Mouse (Mus musculus) MEL (cell line): Measurements from ENCODE around the gene Fndc1. TPM values are rescaled to one million over a fixed set of nuclear protein-coding genes. Genes with fewer than 3 reads are reported as not detected.

Experiments used
- DNase-seq: peaks from one replicate; pipeline ENCODE4 v3.0.0; 2011; ENCODE audit warnings: low read depth, low spot score
- H3K27ac ChIP-seq: 2 replicates; pipeline ENCODE4 v1.5.1; 2012; ENCODE audit warnings: low read depth, mild to moderate bottlenecking, control low read depth, low read length, moderate library complexity; ENCODE audit not compliant: control insufficient read depth
- H3K27me3 ChIP-seq, 2 experiments: fragments of 150-350 bp in 1 of 2; sonication (generic) in 1 of 2; 2 replicates each; pipeline ENCODE4 v1.6.1; 2012; ENCODE audit warnings: low read length in 2 of 2, mild to moderate bottlenecking in 2 of 2, improper control_type of control experiment in 1 of 2, moderate library complexity in 1 of 2; ENCODE audit not compliant: insufficient read depth in 2 of 2, control insufficient read depth in 1 of 2
- H3K36me3 ChIP-seq, 2 experiments: 2 replicates each; pipeline ENCODE4 v1.6.1; 2012 to 2014; ENCODE audit warnings: low read length in 2 of 2, improper control_type of control experiment in 1 of 2, inconsistent platforms in 1 of 2, mild to moderate bottlenecking in 1 of 2; ENCODE audit not compliant: insufficient read depth in 2 of 2, control insufficient read depth in 1 of 2
- H3K4me1 ChIP-seq, 2 experiments: fragments of 150-350 bp in 1 of 2; sonication (generic) in 1 of 2; 2 replicates each; pipeline ENCODE4 v1.6.1; 2012; ENCODE audit warnings: low read length in 2 of 2, improper control_type of control experiment in 1 of 2, mild to moderate bottlenecking in 1 of 2; ENCODE audit not compliant: insufficient read depth in 2 of 2, control insufficient read depth in 1 of 2
- H3K4me3 ChIP-seq, 2 experiments: fragments of 150-350 bp in 1 of 2; sonication (generic) in 1 of 2; 2 replicates each; pipeline ENCODE4 v1.5.1; 2012; ENCODE audit warnings: low read depth in 2 of 2, low read length in 2 of 2, mild to moderate bottlenecking in 2 of 2, moderate library complexity in 2 of 2, control low read depth in 1 of 2, improper control_type of control experiment in 1 of 2; ENCODE audit not compliant: control insufficient read depth in 1 of 2, insufficient read depth in 1 of 2
- H3K79me2 ChIP-seq: 2 replicates; pipeline ENCODE4 v1.6.1; 2012; ENCODE audit warnings: mild to moderate bottlenecking, low read length, moderate library complexity; ENCODE audit not compliant: control insufficient read depth, poor library complexity, insufficient read depth
- H3K9ac ChIP-seq: 2 replicates; pipeline ENCODE4 v1.6.1; 2012; ENCODE audit warnings: low read depth, mild to moderate bottlenecking, control low read depth, low read length, moderate library complexity; ENCODE audit not compliant: control insufficient read depth, poor library complexity, severe bottlenecking
- H3K9me3 ChIP-seq: fragments of 150-350 bp; sonication (generic); replicated peaks from 2 replicates; pipeline ENCODE4 v1.6.1; 2012; ENCODE audit warnings: mild to moderate bottlenecking, low read length, improper control_type of control experiment, moderate library complexity; ENCODE audit not compliant: insufficient read depth
- E2F4 ChIP-seq: IDR thresholded peaks from 2 replicates; pipeline ENCODE4 v1.6.1; 2011; ENCODE audit warnings: low read depth, low read length, improper control_type of control experiment, borderline replicate concordance
- ETS1 ChIP-seq: IDR thresholded peaks from 2 replicates; pipeline ENCODE4 v1.6.1; 2012; ENCODE audit warnings: low read depth, mild to moderate bottlenecking, inconsistent platforms, low read length, improper control_type of control experiment, moderate library complexity
- KAT2A ChIP-seq: conservative IDR thresholded peaks from 2 replicates; pipeline ENCODE4 v1.6.1; 2012; ENCODE audit warnings: low read depth, low read length, improper control_type of control experiment, inconsistent platforms
- MAFK ChIP-seq: IDR thresholded peaks from 2 replicates; pipeline ENCODE4 v1.6.1; 2011; ENCODE audit warnings: low read depth, mild to moderate bottlenecking, low read length, improper control_type of control experiment, borderline replicate concordance
- MEF2A ChIP-seq: IDR thresholded peaks from 2 replicates; pipeline ENCODE4 v1.6.1; 2014; ENCODE audit warnings: low read depth, mild to moderate bottlenecking, inconsistent platforms, low read length, improper control_type of control experiment; ENCODE audit not compliant: poor library complexity, insufficient replicate concordance, severe bottlenecking; ENCODE audit errors: extremely low read depth
- MYC ChIP-seq: IDR thresholded peaks from 2 replicates; pipeline ENCODE4 v1.6.1; 2011; ENCODE audit warnings: low read depth, mild to moderate bottlenecking, low read length, improper control_type of control experiment, moderate library complexity
- NELFE ChIP-seq: IDR thresholded peaks from 2 replicates; pipeline ENCODE4 v1.6.1; 2011; ENCODE audit warnings: low read depth, low read length, improper control_type of control experiment
- NRF1 ChIP-seq: IDR thresholded peaks from 2 replicates; pipeline ENCODE4 v1.6.1; 2014; ENCODE audit warnings: low read depth, mild to moderate bottlenecking, inconsistent platforms, low read length, improper control_type of control experiment, moderate library complexity; ENCODE audit not compliant: poor library complexity, insufficient read depth, severe bottlenecking
- POLR2A ChIP-seq, 2 experiments: IDR thresholded peaks; 2 replicates each; pipeline ENCODE4 v1.6.1; 2011 to 2012; ENCODE audit warnings: low read length in 2 of 2, mild to moderate bottlenecking in 2 of 2, control low read depth in 1 of 2, improper control_type of control experiment in 1 of 2, low read depth in 1 of 2, moderate library complexity in 1 of 2; ENCODE audit not compliant: control insufficient read depth in 1 of 2, insufficient read depth in 1 of 2, poor library complexity in 1 of 2
- SMC3 ChIP-seq: IDR thresholded peaks from 2 replicates; pipeline ENCODE4 v1.6.1; 2011; ENCODE audit warnings: low read depth, low read length, improper control_type of control experiment
- TAL1 ChIP-seq: IDR thresholded peaks from 2 replicates; pipeline ENCODE4 v1.6.1; 2012; ENCODE audit warnings: mild to moderate bottlenecking, inconsistent platforms, low read length, moderate library complexity, mixed read lengths
- UBTF ChIP-seq: IDR thresholded peaks from 2 replicates; pipeline ENCODE4 v1.6.1; 2012; ENCODE audit warnings: low read depth, mild to moderate bottlenecking, inconsistent platforms, low read length, improper control_type of control experiment, moderate library complexity, borderline replicate concordance; ENCODE audit not compliant: insufficient read depth
- USF1 ChIP-seq: IDR thresholded peaks from 2 replicates; pipeline ENCODE4 v1.6.1; 2014; ENCODE audit warnings: low read depth, mild to moderate bottlenecking, inconsistent platforms, low read length, improper control_type of control experiment, moderate library complexity
- USF2 ChIP-seq, 2 experiments: IDR thresholded peaks; 2 replicates each; pipeline ENCODE4 v1.6.1; 2011 to 2012; ENCODE audit warnings: improper control_type of control experiment in 2 of 2, low read length in 2 of 2, borderline replicate concordance in 1 of 2, inconsistent platforms in 1 of 2, low read depth in 1 of 2, mild to moderate bottlenecking in 1 of 2; ENCODE audit not compliant: insufficient read depth in 1 of 2
- ZC3H11A ChIP-seq: IDR thresholded peaks from 2 replicates; pipeline ENCODE4 v1.6.1; 2012; ENCODE audit warnings: low read depth, mild to moderate bottlenecking, inconsistent platforms, low read length, improper control_type of control experiment
- ZNF384 ChIP-seq: IDR thresholded peaks from 2 replicates; pipeline ENCODE4 v1.6.1; 2012; ENCODE audit warnings: low read depth, mild to moderate bottlenecking, inconsistent platforms, low read length, improper control_type of control experiment
- polyA plus RNA-seq, 2 experiments: library from polyadenylated mRNA; stranded (reverse) in 1 of 2; unstranded in 1 of 2; fragments of >175 nt in 1 of 2; fragments of >200 nt in 1 of 2; gene quantifications; 2 replicates each; pipeline versions ENCODE4 v1.2.1 to v1.2.4; 2012; ENCODE audit warnings: low replicate concordance in 2 of 2, low read depth in 1 of 2; ENCODE audit not compliant: insufficient read length in 2 of 2, insufficient read depth in 1 of 2, missing spikeins in 1 of 2
- total RNA-seq: library from RNA; depleted of rRNA; stranded (reverse); fragments of 300-350 nt; gene quantifications from 2 replicates; pipeline ENCODE4 v1.2.3, GENCODE M21; 2012

Gene Fndc1
- total and polyA plus RNA-seq, 3 experiments, result 0.04 TPM; not detected in 2

DNA sequence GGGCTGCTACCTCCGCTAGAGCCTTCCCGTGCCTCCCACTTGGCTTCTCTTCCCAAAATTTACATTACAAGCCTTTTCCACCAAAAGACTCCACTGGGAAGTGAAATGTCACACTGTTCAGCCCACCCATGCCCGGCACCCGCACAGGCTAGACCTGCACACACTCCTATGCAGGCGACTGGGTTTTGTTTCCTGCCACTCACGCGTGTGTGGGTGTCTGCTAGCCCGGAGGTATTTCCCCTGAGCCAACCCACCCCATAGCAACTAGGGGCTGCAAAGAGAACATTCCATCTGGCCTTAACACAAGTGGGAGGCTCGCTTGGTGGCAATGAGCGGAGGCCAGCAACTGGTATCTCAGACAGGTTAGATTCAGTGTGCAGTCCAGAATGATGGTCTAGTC is 44.7 kb upstream of the Fndc1 start:
- H3K4me1 ChIP-seq, result no peaks in the 10 kb centered on the region
- DNase-seq, result no peak

DNA sequence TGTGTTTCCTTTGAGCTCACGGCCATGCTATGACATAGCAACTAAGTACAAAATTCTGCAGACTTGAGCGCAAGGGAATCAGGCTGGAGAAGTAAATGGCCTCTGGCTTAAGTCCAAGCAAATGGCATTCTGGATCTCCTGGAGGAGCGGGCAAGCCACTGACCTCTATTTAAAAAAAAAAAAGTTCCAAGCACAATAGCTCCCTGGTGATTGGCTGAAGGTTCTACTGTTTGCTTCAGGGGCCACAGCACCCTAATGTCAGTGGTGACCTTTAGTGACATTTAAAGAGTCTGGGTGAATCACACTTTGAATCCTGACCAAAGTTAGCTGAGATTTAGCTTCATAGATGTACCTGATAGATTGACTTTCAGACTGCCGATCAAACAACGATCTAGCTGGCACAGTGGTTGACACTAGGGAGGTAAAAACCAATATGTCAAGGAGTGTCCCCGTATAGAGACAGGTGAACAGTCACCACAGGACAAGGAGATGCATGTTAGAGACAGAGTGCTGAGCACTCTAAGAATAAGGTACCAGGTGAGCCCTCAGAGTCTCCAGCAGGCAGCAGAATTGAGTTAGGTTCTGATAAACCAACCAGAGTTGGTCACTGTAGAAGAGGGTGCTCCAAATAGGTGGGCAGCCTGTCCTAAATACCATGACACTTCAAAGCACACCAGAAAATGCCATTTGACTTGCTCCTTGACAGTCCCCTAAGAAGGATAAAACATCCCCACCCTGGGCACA is 43.9 kb upstream of the Fndc1 start:
- TF ChIP-seq MYC (no peak), TAL1 (no peak), USF2 (IDR thresholded peaks at IDR 0.05; ENCODE audit: borderline replicate concordance in 1 of 2, insufficient read depth in 1 of 2, low read depth in 1 of 2, low read length in 2 of 2) (no peak), SMC3 (no peak), USF1 (no peak), POLR2A (IDR thresholded peaks at IDR 0.05; ENCODE audit: control insufficient read depth in 1 of 2, insufficient read depth in 1 of 2, low read depth in 1 of 2, low read length in 2 of 2, poor library complexity in 1 of 2) (no peak), ZC3H11A (no peak), ETS1 (no peak), ZNF384 (no peak), KAT2A (no peak), MAFK (no peak), NELFE (no peak), UBTF (no peak), MEF2A (no peak), NRF1 (no peak)
- H3K9ac ChIP-seq, result no peak overlapping the region
- peaks cover 0 to 2% of the 10 kb centered on the region in 2 experiments; a peak in 1 of 4 replicates for H3K27me3 ChIP-seq
- no peak overlapping the region for H3K4me3 ChIP-seq
- H3K27ac ChIP-seq, result no peak overlapping the region
- DNase-seq, result no peak
- H3K4me1 ChIP-seq, result no peaks in the 10 kb centered on the region
- H3K36me3 ChIP-seq, result no peaks in the 10 kb centered on the region
- H3K9me3 ChIP-seq, result no peaks in the 10 kb centered on the region
- H3K79me2 ChIP-seq, result no peaks in the 10 kb centered on the region

More for the DNA sequence above, 44.7 kb upstream of the Fndc1 start:
- Histone ChIP-seq H3K4me3 (no peak overlapping the region), H3K27ac (no peak overlapping the region), H3K27me3 (peaks cover 0 to 2% of the 10 kb centered on the region in 2 experiments; a peak in 1 of 4 replicates), H3K9me3 (no peaks in the 10 kb centered on the region), H3K36me3 (no peaks in the 10 kb centered on the region), H3K79me2 (no peaks in the 10 kb centered on the region), H3K9ac (no peak overlapping the region)
- TF ChIP-seq E2F4, result no peak
